Mouse (Mus musculus): Measurements from ENCODE around the gene Rps21. TPM values are rescaled to one million over a fixed set of nuclear protein-coding genes. Genes with fewer than 3 reads are reported as not detected.

Gene Rps21
- polyA plus RNA-seq, 3 experiments from 2014 or later = 1,053 to 1,596 (median 1,304) TPM

GRCm38 (mm10) chr2:180292026-180292425 lies 34.8 kb downstream of the Rps21 start:
- ATAC-seq = no peak

DNA sequence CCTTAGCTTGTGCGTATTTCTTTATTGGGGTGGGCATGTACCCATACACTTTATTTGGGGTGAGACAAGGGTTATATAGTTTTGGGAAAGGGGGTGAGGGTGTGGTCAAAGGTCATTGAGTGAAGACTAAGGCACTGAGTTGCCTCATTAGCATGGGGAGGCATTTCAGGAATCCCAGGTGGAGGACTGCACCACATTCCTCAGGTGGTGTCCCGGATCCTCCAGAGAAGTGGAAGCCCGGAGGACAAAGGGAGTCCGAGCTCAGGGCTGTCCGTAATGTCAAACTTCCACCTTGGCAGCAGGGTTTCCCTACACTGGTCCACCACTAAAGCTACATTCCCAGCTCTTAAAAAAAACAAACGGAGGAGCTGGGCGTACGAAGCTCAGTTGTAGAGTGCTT lies 35.7 kb downstream of the Rps21 start:
- no peak for ATAC-seq

- no peak for ATAC-seq
These were observed 43.1 kb downstream of the Rps21 start for GRCm38 (mm10) chr2:180300252-180300651.

GRCm38 (mm10) chr2:180300771-180301170 lies 43.6 kb downstream of the Rps21 start:
- ATAC-seq = no peak

GRCm38 (mm10) chr2:180302201-180302600 lies 45.0 kb downstream of the Rps21 start:
- no peak for ATAC-seq

DNA sequence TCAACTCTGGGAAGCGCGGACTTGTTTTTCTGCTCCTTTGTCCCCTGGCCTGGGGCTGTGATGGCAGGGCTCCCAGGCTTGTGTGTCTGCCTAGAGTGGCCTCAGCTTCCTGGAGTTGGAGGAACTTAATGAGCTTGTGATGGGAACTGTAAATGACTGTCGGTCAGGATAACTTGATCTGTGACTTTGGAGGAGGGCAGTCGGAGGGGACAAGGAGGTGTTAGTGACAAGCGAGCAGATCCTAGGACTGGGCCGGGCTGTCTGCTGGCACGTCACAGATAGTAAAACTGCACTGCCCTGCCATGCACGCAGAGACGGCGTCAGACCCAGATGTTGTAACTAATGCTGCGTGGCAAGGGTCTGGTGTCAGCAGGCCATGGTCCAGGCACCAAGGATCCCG lies 46.3 kb downstream of the Rps21 start:
- no peak for ATAC-seq

- no peak for ATAC-seq
These were observed 47.4 kb downstream of the Rps21 start for GRCm38 (mm10) chr2:180304554-180304953.

DNA sequence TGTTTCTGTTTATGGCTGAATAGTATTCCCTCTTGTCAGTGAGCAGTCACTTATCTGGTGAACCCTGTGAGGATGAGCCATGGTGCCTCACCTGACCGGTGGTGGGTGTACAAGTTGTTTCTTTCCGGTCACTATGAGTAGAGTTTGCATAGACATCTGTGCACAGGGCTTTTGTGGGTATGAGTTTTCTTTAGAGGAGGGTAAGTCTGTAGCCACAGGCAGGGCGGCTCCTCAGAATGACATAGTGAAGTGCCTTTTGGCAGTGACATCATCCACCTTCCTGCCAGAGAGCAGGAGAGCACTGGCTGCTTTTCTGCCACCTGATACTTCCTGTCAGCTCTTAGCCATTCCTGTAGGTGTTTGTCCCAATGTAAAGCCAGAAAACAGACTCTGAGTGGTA lies 48.3 kb downstream of the Rps21 start:
- ATAC-seq = peak; percentile 69

- ATAC-seq = no peak
These were observed 48.8 kb downstream of the Rps21 start for GRCm38 (mm10) chr2:180306009-180306408.

DNA sequence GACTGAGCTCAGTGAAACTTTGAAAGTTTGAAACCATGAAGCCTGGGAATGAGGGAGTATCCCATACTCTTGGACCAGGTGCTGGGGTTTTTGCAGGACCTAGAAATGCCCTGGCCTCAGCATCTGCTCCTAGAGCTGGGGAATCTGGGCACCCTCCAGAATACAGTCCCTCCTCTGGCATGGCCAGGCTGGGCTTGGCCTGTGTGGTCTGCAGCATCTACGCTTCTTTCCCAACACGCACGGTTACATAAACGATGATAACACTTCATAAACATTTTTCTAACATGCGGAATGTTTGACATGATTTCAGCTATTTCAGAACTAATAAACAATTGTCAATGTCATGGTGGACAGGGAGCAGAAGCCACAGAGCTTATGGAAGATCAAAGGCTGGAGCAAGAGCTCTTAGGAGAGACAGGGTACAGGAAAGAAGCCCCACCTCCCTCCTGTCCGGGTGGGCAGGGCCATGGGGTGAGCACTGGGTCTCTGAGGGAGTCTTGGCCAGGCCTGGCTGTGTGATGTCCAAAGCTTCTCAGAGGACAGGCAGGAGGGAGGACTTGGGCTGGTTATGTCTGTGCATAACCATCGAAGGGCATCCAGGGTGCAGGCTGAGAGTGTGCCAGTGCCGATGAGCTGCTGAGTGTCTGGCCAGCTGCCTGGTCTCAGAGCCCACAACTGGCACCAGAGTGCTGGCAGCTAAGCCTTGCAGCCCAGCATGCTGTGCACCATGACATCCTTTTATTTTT lies 49.4 kb downstream of the Rps21 start:
- no peak for ATAC-seq

- peak; percentile 54 for ATAC-seq
These were observed 50.5 kb downstream of the Rps21 start for GRCm38 (mm10) chr2:180307680-180308079.

Other genes with a start within 250 kb of the Rps21 start
- gene Lsm14b, start 232.4 kb upstream of the Rps21 start, polyA plus RNA-seq (2017; shearing (Covaris generic)) = 1 to 10 TPM; 2.4 to 3.9 (median 2.5) TPM
- gene Psma7, start 214.9 kb upstream of the Rps21 start, polyA plus RNA-seq (2017; shearing (Covaris generic)) = 100 to 1,000 TPM; 448 to 507 (median 458) TPM
- gene Ss18l1, start 214.9 kb upstream of the Rps21 start, polyA plus RNA-seq (2017; shearing (Covaris generic)) = 1 to 10 TPM; 1.4 to 2.4 (median 2.3) TPM
- 10 to 100 TPM; 28.5 to 51.3 (median 40.1) TPM for gene Mtg2, start 186.8 kb upstream of the Rps21 start, polyA plus RNA-seq (2017; shearing (Covaris generic))
- gene Hrh3, start 152.9 kb upstream of the Rps21 start, polyA plus RNA-seq (2017; shearing (Covaris generic)) = not detected
- 10 to 100 TPM; 20.2 to 23.7 (median 21.9) TPM for gene Osbpl2, start 138.1 kb upstream of the Rps21 start, polyA plus RNA-seq (2017; shearing (Covaris generic))
- 100 to 1,000 TPM in 1 of 3 experiments, 10 to 100 TPM in 2; 85.6 to 103 (median 86.1) TPM for gene Adrm1, start 85.9 kb upstream of the Rps21 start, polyA plus RNA-seq (2017; shearing (Covaris generic))
- under 1 TPM in 2 of 3 experiments, not detected in 1; 0.33 to 0.40 TPM for gene Lama5, start 31.5 kb upstream of the Rps21 start, polyA plus RNA-seq (2017; shearing (Covaris generic))
- gene Cables2, start 16.1 kb downstream of the Rps21 start, polyA plus RNA-seq (2017; shearing (Covaris generic)) = 1 to 10 TPM; 6.7 to 8.0 (median 7.7) TPM
- not detected for gene Rbbp8nl, start 32.5 kb downstream of the Rps21 start, polyA plus RNA-seq (2017; shearing (Covaris generic))
- not detected for gene Gata5, start 77.3 kb downstream of the Rps21 start, polyA plus RNA-seq (2017; shearing (Covaris generic))
- gene Slco4a1, start 198.9 kb downstream of the Rps21 start, polyA plus RNA-seq (2017; shearing (Covaris generic)) = 1 to 10 TPM in 2 of 3 experiments, under 1 TPM in 1; 0.83 to 4.8 (median 2.2) TPM
- not detected for gene Ntsr1, start 242.6 kb downstream of the Rps21 start, polyA plus RNA-seq (2017; shearing (Covaris generic))

Data from inflammation-experienced regulatory T-cells, adult 6 months (primary cell).